Comparison of ENCODE assay signal across 14 mouse cellular contexts in the genomic region with DNA sequence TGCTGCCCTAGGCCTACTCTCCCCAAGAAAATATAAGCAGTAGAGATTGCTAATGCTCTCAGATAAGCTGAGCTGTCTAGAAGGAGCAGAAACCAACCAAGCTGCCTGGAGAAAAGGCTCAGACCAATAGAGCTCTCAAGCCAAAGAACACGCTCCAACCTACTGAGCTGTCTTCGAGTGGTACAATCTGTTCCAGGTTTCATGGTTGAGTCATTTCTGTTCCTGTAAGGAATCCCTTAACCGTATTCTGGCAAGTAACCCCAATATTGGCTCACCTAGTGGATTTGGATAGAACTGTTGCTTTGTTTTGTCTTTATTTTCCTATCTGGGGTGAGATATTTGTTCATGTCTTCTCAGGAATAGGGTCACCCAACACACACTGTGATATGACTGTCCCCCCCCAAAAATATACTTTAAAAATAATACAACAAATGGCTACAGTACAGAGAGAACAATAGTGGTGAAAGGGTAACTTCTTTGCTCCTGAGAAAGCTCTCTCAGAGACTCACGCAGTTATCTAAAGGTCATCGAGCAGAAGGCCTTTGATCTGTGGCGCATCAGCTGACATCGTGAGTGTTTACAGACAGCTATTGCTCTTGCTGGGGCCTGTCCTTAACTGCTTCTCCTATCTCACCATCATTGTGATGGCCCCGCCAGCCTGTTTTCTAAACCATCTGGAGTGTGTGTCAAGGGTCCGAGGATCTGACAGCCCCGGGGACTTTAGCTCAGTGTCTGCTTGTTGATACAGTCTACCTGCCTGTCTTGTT. TPM values are rescaled to one million over a fixed set of nuclear protein-coding genes. Genes with fewer than 3 reads are reported as not detected.
DNase-seq lines count a peak whose midpoint lies in the region; ATAC-seq and TF ChIP-seq lines count a peak whose summit lies in the region.
"Had no signal": no experiment of that assay in that cellular context is flagged by ENCODE, and none has a peak within 500 bp of the region (broad histone marks: within the 10 kb centered on the region; RNA-seq: fewer than 3 reads in every experiment).

No protein-coding gene starts in this region.

- no peak overlapping the region for H3K4me2 ChIP-seq in lung, postnatal 0 days (replicated peaks; ENCODE audit: low read depth, low read length)
- no peak overlapping the region for H3K4me2 ChIP-seq in intestine, postnatal 0 days (replicated peaks; ENCODE audit: low read depth)
- H3K4me2 ChIP-seq in midbrain, embryonic 16.5 days (ENCODE audit: low read length): no peak overlapping the region
- H3K4me2 ChIP-seq: heart, embryonic 11.5 days; neural tube, embryonic 13.5 days had no signal

- no peak for ATAC-seq in lung, postnatal 0 days
- ATAC-seq in intestine, postnatal 0 days: peak; percentile 38; the same call in 1 of the 2 replicates
- ATAC-seq in midbrain, embryonic 16.5 days: no peak
- ATAC-seq in monocyte, adult 5-6 weeks (replicated peaks; ENCODE audit: insufficient number of reproducible peaks, low FRiP score, low TSS enrichment, poor library complexity, severe bottlenecking): no peak

- no peak for DNase-seq in lung, postnatal 0 days (ENCODE audit: low spot score)
- DNase-seq in lung, postnatal 10 days: no peak
- DNase-seq in embryo, embryonic 10 days (ENCODE audit: low spot score): peak; percentile 49
- peak; percentile 84 for DNase-seq in yolk sac, embryonic 10.5 days (ENCODE audit: low spot score)
- DNase-seq: lung, adult 2 months; thymus, postnatal 36 days had no signal

- H3K36me3 ChIP-seq in lung, postnatal 0 days (ENCODE audit: insufficient read depth, low read length): no peaks in the 10 kb centered on the region
- H3K36me3 ChIP-seq in intestine, postnatal 0 days (ENCODE audit: control insufficient read depth, insufficient read depth): no peaks in the 10 kb centered on the region
- no peaks in the 10 kb centered on the region for H3K36me3 ChIP-seq in midbrain, embryonic 16.5 days (ENCODE audit: control insufficient read depth, insufficient read depth, low read length)
- H3K36me3 ChIP-seq: hindbrain, embryonic 10.5 days; neural tube, embryonic 13.5 days had no signal

- H3K4me1 ChIP-seq in lung, postnatal 0 days (ENCODE audit: insufficient read depth, low read depth, low read length): no peaks in the 10 kb centered on the region
- no peaks in the 10 kb centered on the region for H3K4me1 ChIP-seq in intestine, postnatal 0 days (replicated peaks; ENCODE audit: control insufficient read depth, insufficient read depth, low read length)
- H3K4me1 ChIP-seq in midbrain, embryonic 16.5 days (ENCODE audit: control insufficient read depth, insufficient read depth, low read length): no peaks in the 10 kb centered on the region
- H3K4me1 ChIP-seq: neural tube, embryonic 13.5 days had no signal

- H3K4me3 ChIP-seq in lung, postnatal 0 days (ENCODE audit: low read depth, low read length): no peak overlapping the region
- H3K4me3 ChIP-seq in intestine, postnatal 0 days (ENCODE audit: low read depth, low read length): no peak overlapping the region
- no peak overlapping the region for H3K4me3 ChIP-seq in midbrain, embryonic 16.5 days (ENCODE audit: low read depth, low read length)
- H3K4me3 ChIP-seq: hindbrain, embryonic 10.5 days; left cerebral cortex, adult 2 months; megakaryocyte, embryonic 14.5 days; neural tube, embryonic 13.5 days had no signal

- H3K9me3 ChIP-seq in lung, postnatal 0 days (ENCODE audit: low read length): no peaks in the 10 kb centered on the region
- no peaks in the 10 kb centered on the region for H3K9me3 ChIP-seq in intestine, postnatal 0 days (ENCODE audit: control insufficient read depth)
- no peaks in the 10 kb centered on the region for H3K9me3 ChIP-seq in midbrain, embryonic 16.5 days (replicated peaks; ENCODE audit: control insufficient read depth, low read length, poor library complexity, severe bottlenecking)
- H3K9me3 ChIP-seq: hindbrain, embryonic 10.5 days; neural tube, embryonic 13.5 days had no signal

- no peaks in the 10 kb centered on the region for H3K27me3 ChIP-seq in lung, postnatal 0 days (replicated peaks; ENCODE audit: insufficient read depth, low read length)
- no peaks in the 10 kb centered on the region for H3K27me3 ChIP-seq in intestine, postnatal 0 days (replicated peaks; ENCODE audit: control insufficient read depth, insufficient read depth, low read length)
- no peaks in the 10 kb centered on the region for H3K27me3 ChIP-seq in midbrain, embryonic 16.5 days (ENCODE audit: control insufficient read depth, insufficient read depth, low read depth, low read length)
- H3K27me3 ChIP-seq: megakaryocyte, embryonic 14.5 days; neural tube, embryonic 13.5 days had no signal

- TF ChIP-seq EP300 in lung, postnatal 0 days (IDR thresholded peaks at IDR 0.05): peak; percentile 48; the same call in 1 of the 2 replicates

- H3K9ac ChIP-seq in lung, postnatal 0 days (replicated peaks; ENCODE audit: low read depth): no peak overlapping the region
- no peak overlapping the region for H3K9ac ChIP-seq in intestine, postnatal 0 days (ENCODE audit: low read depth, low read length)
- H3K9ac ChIP-seq in midbrain, embryonic 16.5 days (ENCODE audit: low read depth, low read length): no peak overlapping the region
- H3K9ac ChIP-seq: neural tube, embryonic 13.5 days had no signal

- WGBS in lung, postnatal 0 days: 52% methylated on average over 10 of the region's 10 CpGs
- 44% methylated on average over 10 of the region's 10 CpGs for WGBS in intestine, postnatal 0 days
- WGBS in midbrain, embryonic 16.5 days: 88% methylated on average over 10 of the region's 10 CpGs

- no peak overlapping the region for H3K27ac ChIP-seq in lung, postnatal 0 days (ENCODE audit: low read length)
- no peak overlapping the region for H3K27ac ChIP-seq in intestine, postnatal 0 days (ENCODE audit: low read depth, low read length)
- H3K27ac ChIP-seq in midbrain, embryonic 16.5 days (ENCODE audit: low read length): no peak overlapping the region
- H3K27ac ChIP-seq: hindbrain, embryonic 10.5 days; left cerebral cortex, adult 2 months; neural tube, embryonic 13.5 days had no signal

- TF ChIP-seq CTCF in lung, postnatal 0 days (IDR thresholded peaks at IDR 0.05): no peak
- no peak for TF ChIP-seq CTCF in intestine, postnatal 0 days (IDR thresholded peaks at IDR 0.05; ENCODE audit: low read depth)

RNA-seq across cellular contexts. Expression of a gene that starts 8.1 kb away (rescaled TPM):
- 10.7 and 10.8 TPM in 2 replicates for polyA plus RNA-seq in lung, postnatal 0 days (2015; fragmentation: Nextera tagmentation; extraction: Ambion mirVana)
- polyA plus RNA-seq in intestine, postnatal 0 days (2015; fragmentation: Nextera tagmentation; extraction: Ambion mirVana): 6.1 and 7.7 TPM in 2 replicates
- 12.7 and 16.1 TPM in 2 replicates for polyA plus RNA-seq in midbrain, embryonic 16.5 days (2015; fragmentation: Nextera tagmentation; extraction: Ambion mirVana)
- total RNA-seq in monocyte, adult 5-6 weeks (2017): 47.0 to 66.2 TPM (median 47.9 TPM) in 3 replicates

RNA-seq across cellular contexts. Expression of a gene that starts 24.5 kb away (rescaled TPM):
- polyA plus RNA-seq in lung, postnatal 0 days (2015; fragmentation: Nextera tagmentation; extraction: Ambion mirVana): 137 and 148 TPM in 2 replicates
- polyA plus RNA-seq in intestine, postnatal 0 days (2015; fragmentation: Nextera tagmentation; extraction: Ambion mirVana): 243 and 268 TPM in 2 replicates
- 45.7 and 55.6 TPM in 2 replicates for polyA plus RNA-seq in midbrain, embryonic 16.5 days (2015; fragmentation: Nextera tagmentation; extraction: Ambion mirVana)
- total RNA-seq in monocyte, adult 5-6 weeks (2017): 279 to 315 TPM (median 280 TPM) in 3 replicates

Comparison
In these comparisons a context has a peak if more than half of its experiments do, and no peak if none do; other contexts are left out.
1. DNase-seq: peak in embryo, embryonic 10 days (single experiment) and yolk sac, embryonic 10.5 days (single experiment); none in lung, postnatal 0 days (single experiment) and lung, postnatal 10 days (single experiment).